Mouse (Mus musculus) thymus, adult 2 months (tissue): ENCODE measurements around the gene Slc12a8.

ENCODE experiments used
- CTCF ChIP-seq: fragments of 200-500 bp; IDR thresholded peaks from 2 replicates; pipeline ENCODE4 v1.5.1; 2012; ENCODE audit warnings: mild to moderate bottlenecking, control low read depth, low read length, moderate library complexity, borderline replicate concordance; ENCODE audit not compliant: control insufficient read depth, poor library complexity, insufficient read depth; ENCODE audit errors: extremely low read depth
- POLR2A ChIP-seq: fragments of 200-500 bp; IDR thresholded peaks from 2 replicates; pipeline ENCODE4 v1.6.1; 2012; ENCODE audit warnings: mild to moderate bottlenecking, low read length, control low read depth, moderate library complexity; ENCODE audit not compliant: control insufficient read depth, poor library complexity, insufficient read depth; ENCODE audit errors: extremely low read depth

DNA sequence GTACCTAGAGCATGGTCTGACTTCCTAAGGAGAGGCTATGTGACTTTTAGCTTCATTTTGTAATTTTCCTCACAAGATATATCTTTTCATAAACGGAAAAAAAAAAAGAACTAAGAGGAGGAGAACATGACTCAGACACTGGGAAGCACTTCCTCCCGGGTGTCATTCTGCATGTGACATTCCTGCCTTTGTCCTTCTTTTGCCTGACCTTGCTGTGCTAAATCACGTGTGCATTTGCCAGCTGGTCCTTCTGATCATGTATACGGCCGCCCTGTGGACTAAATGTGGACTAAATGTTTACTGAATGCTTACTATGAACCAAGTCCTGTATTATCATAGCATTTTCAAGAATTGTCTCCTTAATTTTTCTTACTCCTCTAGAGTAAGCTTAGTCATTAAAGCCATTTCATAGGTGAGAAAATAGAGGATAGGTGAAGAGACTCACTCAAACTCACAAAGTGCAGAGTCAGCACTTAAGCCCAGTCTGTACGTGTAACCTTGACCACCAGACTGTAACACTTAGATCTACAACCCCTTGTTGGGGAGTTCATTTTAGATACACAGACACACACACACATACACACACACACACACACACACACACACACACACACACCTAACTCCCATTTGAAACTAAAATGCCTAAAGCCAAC lies 2.9 kb downstream of the Slc12a8 start:
- TF ChIP-seq CTCF (no peak), POLR2A (no peak)
